Mouse (Mus musculus): ENCODE data around the gene Reps1. TPM values are rescaled to one million over a fixed set of nuclear protein-coding genes. Genes with fewer than 3 reads are reported as not detected.

The Reps1 gene
- polyA plus RNA-seq, 1 experiment from 2014 or later = 7.2 TPM

DNA sequence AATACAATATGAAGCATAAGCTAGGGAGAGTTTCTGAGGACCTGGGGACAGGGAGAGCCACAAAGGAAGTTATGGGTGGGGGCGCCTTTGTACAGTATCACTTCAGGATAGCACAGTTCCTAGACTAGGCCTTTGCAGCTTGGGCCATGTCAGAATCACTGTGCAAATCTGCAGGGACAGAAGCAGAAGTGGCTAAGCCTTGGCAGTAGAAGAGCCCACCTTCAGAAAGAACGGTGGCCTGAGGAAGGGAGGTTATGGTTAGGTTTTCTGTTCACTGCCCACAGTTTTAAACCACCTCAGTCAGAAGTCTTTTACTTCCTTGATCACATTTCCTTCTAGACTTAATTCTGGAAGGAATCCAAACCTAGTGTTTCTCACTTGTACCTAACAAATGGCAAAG, 15.0 kb downstream of the Reps1 start:
- ATAC-seq (ENCODE audit: low read depth) = no peak
- Histone ChIP-seq H3K9ac (ENCODE audit: low read length) (no peak overlapping the region), H3K4me1 (replicated peaks; ENCODE audit: control insufficient read depth, insufficient read depth, low read length) (peaks cover 13% of the 10 kb centered on the region), H3K4me2 (ENCODE audit: low read depth, low read length) (no peak overlapping the region), H3K27me3 (ENCODE audit: control insufficient read depth, insufficient read depth, low read depth, low read length) (no peaks in the 10 kb centered on the region), H3K4me3 (ENCODE audit: low read length) (no peak overlapping the region), H3K27ac (ENCODE audit: low read length) (no peak overlapping the region), H3K9me3 (ENCODE audit: control insufficient read depth, low read length) (no peaks in the 10 kb centered on the region), H3K36me3 (ENCODE audit: control insufficient read depth, insufficient read depth, low read length) (no peaks in the 10 kb centered on the region)
- 88% methylated on average over 2 of the region's 2 CpGs for WGBS

DNA sequence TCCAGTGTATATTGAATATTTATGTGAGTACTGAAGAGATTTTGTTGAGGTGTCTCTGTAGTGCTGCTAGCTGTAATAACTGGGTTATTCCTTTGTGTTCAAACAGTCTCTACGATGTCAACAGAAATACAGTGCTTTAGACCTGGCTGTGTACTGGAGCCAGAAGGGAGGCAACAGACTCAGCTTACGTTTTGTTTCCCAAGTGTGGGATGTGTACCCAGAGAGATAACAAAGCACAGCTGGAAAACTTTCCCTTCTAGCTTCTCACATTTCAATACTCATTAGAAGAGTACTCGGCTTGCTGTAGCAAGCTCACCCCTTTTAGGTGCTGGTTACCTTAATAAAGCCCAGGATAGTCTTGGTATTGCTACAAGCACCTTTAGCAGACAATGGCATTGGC, 17.2 kb downstream of the Reps1 start:
- no peaks in the 10 kb centered on the region for H3K36me3 ChIP-seq (ENCODE audit: control insufficient read depth, insufficient read depth, low read length)
- no peak overlapping the region for H3K4me3 ChIP-seq (ENCODE audit: low read length)
- WGBS = 44% methylated on average over 3 of the region's 3 CpGs
- H3K9me3 ChIP-seq (ENCODE audit: control insufficient read depth, low read length) = no peaks in the 10 kb centered on the region
- H3K27ac ChIP-seq (ENCODE audit: low read length) = no peak overlapping the region
- H3K4me1 ChIP-seq (replicated peaks; ENCODE audit: control insufficient read depth, insufficient read depth, low read length) = peaks cover 9% of the 10 kb centered on the region
- no peaks in the 10 kb centered on the region for H3K27me3 ChIP-seq (ENCODE audit: control insufficient read depth, insufficient read depth, low read depth, low read length)
- H3K4me2 ChIP-seq (ENCODE audit: low read depth, low read length) = no peak overlapping the region
- no peak for ATAC-seq (ENCODE audit: low read depth)
- no peak overlapping the region for H3K9ac ChIP-seq (ENCODE audit: low read length)

DNA sequence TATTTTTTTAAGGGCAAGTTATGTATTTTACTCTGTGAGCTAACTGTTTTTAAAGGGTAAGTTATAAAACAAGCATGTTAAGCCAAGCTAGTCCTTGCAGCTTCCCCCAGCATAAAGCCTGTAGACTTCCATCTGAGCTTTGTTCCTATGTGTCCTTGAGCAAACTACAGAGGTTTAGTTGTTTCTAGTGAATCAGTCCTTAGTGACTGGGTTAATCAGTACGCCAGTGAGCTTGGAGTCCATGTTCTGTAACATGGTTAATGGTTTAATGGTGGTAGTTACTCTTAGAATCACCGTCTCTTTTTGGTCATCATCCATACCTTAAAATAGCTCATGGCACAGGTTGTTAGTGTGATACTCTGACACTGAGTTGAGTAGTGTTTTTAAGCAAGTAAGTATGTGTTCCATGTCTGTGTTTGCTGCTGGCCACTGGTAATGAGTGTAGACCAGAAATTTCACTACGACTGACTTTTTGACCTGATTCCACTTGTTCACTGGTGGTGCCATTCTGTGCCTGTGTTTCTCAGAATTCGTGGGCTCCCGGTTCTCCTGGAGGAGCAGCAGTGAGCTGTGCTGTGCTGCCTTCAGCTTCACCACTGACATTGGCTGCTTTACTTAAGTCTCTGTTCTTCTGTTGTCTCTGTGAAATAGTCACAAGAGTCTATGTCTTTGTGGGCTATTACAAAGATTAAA, 18.9 kb downstream of the Reps1 start:
- no peak overlapping the region for H3K27ac ChIP-seq (ENCODE audit: low read length)
- H3K4me3 ChIP-seq (ENCODE audit: low read length) = no peak overlapping the region
- WGBS = 83% methylated on average over 5 of the region's 5 CpGs
- no peaks in the 10 kb centered on the region for H3K9me3 ChIP-seq (ENCODE audit: control insufficient read depth, low read length)
- ATAC-seq (ENCODE audit: low read depth) = no peak
- no peaks in the 10 kb centered on the region for H3K27me3 ChIP-seq (ENCODE audit: control insufficient read depth, insufficient read depth, low read depth, low read length)
- H3K9ac ChIP-seq (ENCODE audit: low read length) = no peak overlapping the region
- H3K4me1 ChIP-seq (replicated peaks; ENCODE audit: control insufficient read depth, insufficient read depth, low read length) = peaks cover 8% of the 10 kb centered on the region
- no peak overlapping the region for H3K4me2 ChIP-seq (ENCODE audit: low read depth, low read length)
- H3K36me3 ChIP-seq (ENCODE audit: control insufficient read depth, insufficient read depth, low read length) = no peaks in the 10 kb centered on the region

- Histone ChIP-seq H3K9me3 (ENCODE audit: control insufficient read depth, low read length) (no peaks in the 10 kb centered on the region), H3K9ac (ENCODE audit: low read length) (no peak overlapping the region), H3K4me2 (ENCODE audit: low read depth, low read length) (no peak overlapping the region), H3K4me3 (ENCODE audit: low read length) (no peak overlapping the region), H3K27me3 (ENCODE audit: control insufficient read depth, insufficient read depth, low read depth, low read length) (no peaks in the 10 kb centered on the region), H3K36me3 (ENCODE audit: control insufficient read depth, insufficient read depth, low read length) (no peaks in the 10 kb centered on the region), H3K4me1 (replicated peaks; ENCODE audit: control insufficient read depth, insufficient read depth, low read length) (no peaks in the 10 kb centered on the region), H3K27ac (ENCODE audit: low read length) (no peak overlapping the region)
- ATAC-seq (ENCODE audit: low read depth) = no peak
- WGBS = 77% methylated on average over 6 of the region's 6 CpGs
Measured at GRCm38 (mm10) chr10:18075845-18076244, 20.2 kb downstream of the Reps1 start.

DNA sequence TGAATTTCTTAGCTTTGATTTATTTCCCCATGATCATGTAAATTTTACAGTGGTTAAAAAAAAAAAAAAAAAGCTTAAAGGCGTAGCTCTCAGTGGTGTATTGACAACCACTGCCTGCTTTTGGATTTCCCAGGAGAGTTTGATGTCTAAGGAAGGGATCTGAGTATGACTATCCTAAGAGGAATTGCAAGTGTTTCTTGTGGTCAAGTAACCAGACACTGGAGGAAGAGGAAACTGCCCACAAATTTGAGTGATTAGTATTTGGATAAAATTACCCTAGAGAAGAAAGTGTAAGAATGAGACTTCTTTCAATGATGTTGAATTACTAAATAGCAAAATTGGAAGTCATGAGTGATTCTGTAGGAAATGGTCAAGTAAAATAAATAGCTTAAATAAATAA, 25.9 kb downstream of the Reps1 start:
- H3K4me2 ChIP-seq (ENCODE audit: low read depth, low read length) = no peak overlapping the region
- H3K9me3 ChIP-seq (ENCODE audit: control insufficient read depth, low read length) = 0 out of 2 replicates have a peak, but pooled peaks cover 2% of the 10 kb centered on the region
- ATAC-seq (ENCODE audit: low read depth) = no peak
- WGBS = 76% methylated on average over 1 of the region's 1 CpGs
- H3K27me3 ChIP-seq (ENCODE audit: control insufficient read depth, insufficient read depth, low read depth, low read length) = no peaks in the 10 kb centered on the region
- no peak overlapping the region for H3K27ac ChIP-seq (ENCODE audit: low read length)
- H3K4me3 ChIP-seq (ENCODE audit: low read length) = no peak overlapping the region
- no peaks in the 10 kb centered on the region for H3K4me1 ChIP-seq (replicated peaks; ENCODE audit: control insufficient read depth, insufficient read depth, low read length)
- no peaks in the 10 kb centered on the region for H3K36me3 ChIP-seq (ENCODE audit: control insufficient read depth, insufficient read depth, low read length)
- no peak overlapping the region for H3K9ac ChIP-seq (ENCODE audit: low read length)

GRCm38 (mm10) chr10:18082772-18083171, 27.1 kb downstream of the Reps1 start:
- Histone ChIP-seq H3K36me3 (ENCODE audit: control insufficient read depth, insufficient read depth, low read length) (no peaks in the 10 kb centered on the region), H3K9me3 (ENCODE audit: control insufficient read depth, low read length) (0 out of 2 replicates have a peak, but pooled peaks cover 4% of the 10 kb centered on the region), H3K27ac (ENCODE audit: low read length) (no peak overlapping the region), H3K4me2 (ENCODE audit: low read depth, low read length) (no peak overlapping the region), H3K4me1 (replicated peaks; ENCODE audit: control insufficient read depth, insufficient read depth, low read length) (no peaks in the 10 kb centered on the region), H3K4me3 (ENCODE audit: low read length) (no peak overlapping the region), H3K9ac (ENCODE audit: low read length) (no peak overlapping the region), H3K27me3 (ENCODE audit: control insufficient read depth, insufficient read depth, low read depth, low read length) (no peaks in the 10 kb centered on the region)
- WGBS = 82% methylated on average over 6 of the region's 6 CpGs
- ATAC-seq (ENCODE audit: low read depth) = no peak

DNA sequence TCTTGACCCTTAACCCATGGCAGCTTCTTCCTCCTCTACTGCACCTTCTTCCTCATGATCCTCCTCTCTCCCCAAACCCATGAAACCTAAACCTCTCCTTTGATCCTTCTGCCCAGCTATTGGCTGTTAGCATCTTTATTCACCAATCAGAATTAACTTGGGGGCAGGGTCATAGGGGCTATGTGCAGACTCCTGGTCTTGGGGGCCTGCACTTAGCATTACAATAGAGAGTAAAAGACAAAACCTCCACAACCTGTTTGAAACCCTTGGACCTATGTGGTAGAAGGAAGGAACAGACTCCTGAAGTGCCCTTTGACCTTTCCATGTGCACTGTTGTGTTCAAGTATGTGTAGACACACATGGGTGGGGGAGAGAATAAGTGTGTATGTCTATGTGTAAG, 35.0 kb downstream of the Reps1 start:
- ATAC-seq (ENCODE audit: low read depth) = no peak
- no peak overlapping the region for H3K27ac ChIP-seq (ENCODE audit: low read length)
- H3K36me3 ChIP-seq (ENCODE audit: control insufficient read depth, insufficient read depth, low read length) = peaks cover 4% of the 10 kb centered on the region
- no peak overlapping the region for H3K4me3 ChIP-seq (ENCODE audit: low read length)
- H3K4me1 ChIP-seq (replicated peaks; ENCODE audit: control insufficient read depth, insufficient read depth, low read length) = no peaks in the 10 kb centered on the region
- H3K27me3 ChIP-seq (ENCODE audit: control insufficient read depth, insufficient read depth, low read depth, low read length) = no peaks in the 10 kb centered on the region
- 0 out of 2 replicates have a peak, but pooled peaks cover 4% of the 10 kb centered on the region for H3K9me3 ChIP-seq (ENCODE audit: control insufficient read depth, low read length)
- no peak overlapping the region for H3K4me2 ChIP-seq (ENCODE audit: low read depth, low read length)
- no peak overlapping the region for H3K9ac ChIP-seq (ENCODE audit: low read length)

- no peak overlapping the region for H3K4me3 ChIP-seq (ENCODE audit: low read length)
- H3K4me1 ChIP-seq (replicated peaks; ENCODE audit: control insufficient read depth, insufficient read depth, low read length) = no peaks in the 10 kb centered on the region
- WGBS = 66% methylated on average over 5 of the region's 5 CpGs
- peaks cover 12% of the 10 kb centered on the region for H3K36me3 ChIP-seq (ENCODE audit: control insufficient read depth, insufficient read depth, low read length)
- ATAC-seq (ENCODE audit: low read depth) = no peak
- no peaks in the 10 kb centered on the region for H3K9me3 ChIP-seq (ENCODE audit: control insufficient read depth, low read length)
- H3K4me2 ChIP-seq (ENCODE audit: low read depth, low read length) = no peak overlapping the region
- no peaks in the 10 kb centered on the region for H3K27me3 ChIP-seq (ENCODE audit: control insufficient read depth, insufficient read depth, low read depth, low read length)
- no peak overlapping the region for H3K27ac ChIP-seq (ENCODE audit: low read length)
- H3K9ac ChIP-seq (ENCODE audit: low read length) = no peak overlapping the region
Measured at GRCm38 (mm10) chr10:18102166-18102565, 46.5 kb downstream of the Reps1 start.

DNA sequence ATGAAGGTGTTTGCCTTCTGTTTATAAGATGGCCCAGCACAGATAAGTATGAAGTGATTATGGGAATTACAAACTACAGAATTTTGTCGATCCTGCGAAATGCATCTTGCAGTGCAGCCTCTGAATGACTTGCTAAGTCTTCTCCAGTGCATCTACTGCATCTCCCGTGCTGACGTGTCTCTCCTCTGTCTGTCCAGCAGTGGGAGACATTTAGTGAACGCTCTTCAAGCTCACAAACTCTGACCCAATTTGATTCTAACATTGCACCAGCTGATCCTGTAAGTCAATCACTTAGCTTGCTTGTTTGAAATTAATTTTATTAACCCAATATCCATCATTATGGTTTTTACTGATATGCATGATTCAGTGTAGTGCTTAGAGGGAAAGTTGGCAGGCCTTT, 51.8 kb downstream of the Reps1 start:
- peaks cover 9% of the 10 kb centered on the region for H3K36me3 ChIP-seq (ENCODE audit: control insufficient read depth, insufficient read depth, low read length)
- no peak overlapping the region for H3K4me3 ChIP-seq (ENCODE audit: low read length)
- no peaks in the 10 kb centered on the region for H3K9me3 ChIP-seq (ENCODE audit: control insufficient read depth, low read length)
- no peaks in the 10 kb centered on the region for H3K27me3 ChIP-seq (ENCODE audit: control insufficient read depth, insufficient read depth, low read depth, low read length)
- no peak overlapping the region for H3K27ac ChIP-seq (ENCODE audit: low read length)
- no peaks in the 10 kb centered on the region for H3K4me1 ChIP-seq (replicated peaks; ENCODE audit: control insufficient read depth, insufficient read depth, low read length)
- H3K9ac ChIP-seq (ENCODE audit: low read length) = no peak overlapping the region
- H3K4me2 ChIP-seq (ENCODE audit: low read depth, low read length) = no peak overlapping the region
- WGBS = 76% methylated on average over 5 of the region's 5 CpGs
- no peak for ATAC-seq (ENCODE audit: low read depth)

DNA sequence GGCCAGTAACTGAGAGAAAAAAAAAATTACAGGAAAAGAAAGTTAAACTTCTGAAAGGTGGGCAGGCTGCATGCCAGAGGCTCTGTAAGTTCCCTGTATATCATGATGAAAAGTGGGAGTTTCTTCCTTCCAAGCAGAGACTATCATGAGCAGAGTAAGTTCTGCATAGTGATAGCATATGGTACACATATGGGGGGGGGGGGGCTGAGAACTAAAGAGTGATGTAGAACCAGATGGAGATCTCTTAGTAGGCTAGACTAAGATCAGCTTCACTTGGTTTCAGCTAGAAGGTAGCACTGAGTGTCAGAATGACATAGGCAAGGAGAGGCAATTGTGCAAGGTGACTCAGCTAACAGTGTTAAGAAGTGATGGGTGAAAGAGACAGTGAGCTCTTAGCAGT, 55.3 kb downstream of the Reps1 start:
- no peak for ATAC-seq (ENCODE audit: low read depth)
- Histone ChIP-seq H3K27me3 (ENCODE audit: control insufficient read depth, insufficient read depth, low read depth, low read length) (no peaks in the 10 kb centered on the region), H3K4me1 (replicated peaks; ENCODE audit: control insufficient read depth, insufficient read depth, low read length) (no peaks in the 10 kb centered on the region), H3K36me3 (ENCODE audit: control insufficient read depth, insufficient read depth, low read length) (peaks cover 7% of the 10 kb centered on the region; the same call in 1 of the 2 replicates), H3K4me3 (ENCODE audit: low read length) (no peak overlapping the region), H3K4me2 (ENCODE audit: low read depth, low read length) (no peak overlapping the region), H3K9me3 (ENCODE audit: control insufficient read depth, low read length) (no peaks in the 10 kb centered on the region), H3K9ac (ENCODE audit: low read length) (no peak overlapping the region), H3K27ac (ENCODE audit: low read length) (no peak overlapping the region)
